24 mouse cellular contexts compared by ENCODE assay signal in the genomic region with DNA sequence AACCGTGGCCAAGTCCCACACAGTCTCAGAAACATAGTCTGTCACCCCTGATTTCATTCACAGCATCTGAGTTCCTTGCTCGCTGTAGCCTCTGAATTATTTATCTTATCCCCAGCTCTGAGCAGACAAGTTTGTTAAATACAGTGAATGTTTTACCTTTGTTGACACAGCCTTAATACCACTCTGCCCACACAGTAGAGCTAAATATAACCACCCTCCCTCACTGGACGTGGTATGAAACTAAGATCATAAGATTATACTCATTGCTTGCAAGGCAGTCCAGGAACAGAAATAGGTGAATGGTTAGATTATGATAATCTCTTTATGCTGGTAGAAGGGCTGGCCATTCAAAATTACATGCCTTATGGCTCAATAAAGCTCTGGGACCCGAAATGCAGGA.
"Had no signal": no experiment of that assay in that cellular context is flagged by ENCODE, and none has a peak within 500 bp of the region (broad histone marks: within the 10 kb centered on the region; RNA-seq: fewer than 3 reads in every experiment).

No protein-coding gene starts in this region.

- DNase-seq: gastrocnemius, adult 2 months; gastrocnemius, postnatal 10 days; gastrocnemius, postnatal 25 days; heart, adult 18-20 months; heart, postnatal 10 days; heart, postnatal 4 days; kidney, adult 18-20 months; kidney, adult 8-10 months; kidney, postnatal 10 days; kidney, postnatal 25 days; kidney, postnatal 4 days; liver had no signal

- ATAC-seq: hindbrain, embryonic 16.5 days; inflammation-experienced regulatory T-cells, adult 6 months; intestine, embryonic 15.5 days; intestine, postnatal 0 days had no signal

- H3K4me1 ChIP-seq: heart, embryonic 10.5 days; heart, embryonic 12.5 days; hindbrain, embryonic 10.5 days; hindbrain, embryonic 12.5 days; intestine, embryonic 15.5 days had no signal

- H3K4me2 ChIP-seq: heart, embryonic 12.5 days; hindbrain, embryonic 12.5 days; hindbrain, embryonic 14.5 days; intestine, embryonic 15.5 days; limb, embryonic 13.5 days had no signal

- H3K4me3 ChIP-seq: gastrocnemius, adult 2 months; heart, embryonic 10.5 days; heart, embryonic 12.5 days; hindbrain, embryonic 10.5 days; hindbrain, embryonic 12.5 days; intestine, embryonic 15.5 days; layer of hippocampus, adult 2 months; left cerebral cortex, adult 2 months; limb, embryonic 13.5 days had no signal

- H3K9ac ChIP-seq: heart, embryonic 12.5 days; hindbrain, embryonic 12.5 days; hindbrain, embryonic 14.5 days; intestine, embryonic 15.5 days; limb, embryonic 13.5 days had no signal

- H3K27me3 ChIP-seq: heart, embryonic 12.5 days; hindbrain, embryonic 12.5 days; intestine, embryonic 15.5 days; limb, embryonic 13.5 days had no signal

- H3K36me3 ChIP-seq: heart, embryonic 10.5 days; heart, embryonic 12.5 days; hindbrain, embryonic 10.5 days; hindbrain, embryonic 12.5 days; intestine, embryonic 15.5 days; limb, embryonic 13.5 days had no signal

- H3K27ac ChIP-seq: gastrocnemius, adult 2 months; heart, embryonic 10.5 days; hindbrain, embryonic 10.5 days; hindbrain, embryonic 12.5 days; hindbrain, embryonic 14.5 days; intestine, embryonic 15.5 days; layer of hippocampus, adult 2 months; left cerebral cortex, adult 2 months; limb, embryonic 13.5 days had no signal

- H3K9me3 ChIP-seq: heart, embryonic 10.5 days; heart, embryonic 12.5 days; hindbrain, embryonic 10.5 days; hindbrain, embryonic 12.5 days; intestine, embryonic 15.5 days; limb, embryonic 13.5 days had no signal
